Mouse (Mus musculus) limb, embryonic 14.5 days (tissue): ENCODE results near the gene Egfem1. TPM values are rescaled to one million over a fixed set of nuclear protein-coding genes. Genes with fewer than 3 reads are reported as not detected.

Source experiments
- ATAC-seq: fragments of 200-750 bp; cut with Nextera tagmentation; 2 replicates; pipeline ENCODE4 v1.8.0; 2017; ENCODE audit warnings: low read depth, moderate number of reproducible peaks, moderate TSS enrichment; ENCODE audit not compliant: low FRiP score
- DNase-seq: peaks from one replicate; pipeline ENCODE4 v3.0.0-alpha.2; 2015; ENCODE audit warnings: low spot score
- H3K27ac ChIP-seq: fragments of 300-500 bp; sonication (generic); replicated peaks from 2 replicates; pipeline ENCODE4 v1.5.1; 2014; ENCODE audit warnings: low read depth, mild to moderate bottlenecking, low read length, moderate library complexity, mixed read lengths
- H3K27me3 ChIP-seq: fragments of 300-500 bp; sonication (generic); 2 replicates; pipeline ENCODE4 v1.6.1; 2014; ENCODE audit warnings: low read length, mixed read lengths; ENCODE audit not compliant: control insufficient read depth, insufficient read depth
- H3K36me3 ChIP-seq: fragments of 300-500 bp; sonication (generic); 2 replicates; pipeline ENCODE4 v1.6.1; 2014; ENCODE audit warnings: mild to moderate bottlenecking, low read length, moderate library complexity, mixed read lengths; ENCODE audit not compliant: control insufficient read depth, insufficient read depth
- H3K4me1 ChIP-seq: fragments of 300-500 bp; sonication (generic); 2 replicates; pipeline ENCODE4 v1.6.1; 2014; ENCODE audit warnings: antibody characterized with exemption, low read length, mixed read lengths; ENCODE audit not compliant: control insufficient read depth, insufficient read depth
- H3K4me2 ChIP-seq: fragments of 300-500 bp; sonication (generic); replicated peaks from 2 replicates; pipeline ENCODE4 v1.6.1; 2014; ENCODE audit warnings: low read depth, mild to moderate bottlenecking, low read length, moderate library complexity; ENCODE audit not compliant: severe bottlenecking
- H3K4me3 ChIP-seq: fragments of 300-500 bp; sonication (generic); replicated peaks from 2 replicates; pipeline ENCODE4 v1.5.1; 2014; ENCODE audit warnings: low read length
- H3K9ac ChIP-seq: fragments of 300-500 bp; sonication (generic); 2 replicates; pipeline ENCODE4 v1.6.1; 2014; ENCODE audit warnings: mild to moderate bottlenecking, low read depth, low read length, moderate library complexity; ENCODE audit not compliant: severe bottlenecking
- H3K9me3 ChIP-seq: fragments of 300-500 bp; sonication (generic); 2 replicates; pipeline ENCODE4 v1.6.1; 2016; ENCODE audit warnings: low read length; ENCODE audit not compliant: control insufficient read depth
- POLR2A ChIP-seq: fragments of 200-500 bp; IDR thresholded peaks from 2 replicates; pipeline ENCODE4 v1.8.0; 2012; ENCODE audit warnings: inconsistent platforms, mild to moderate bottlenecking, moderate library complexity, borderline replicate concordance; ENCODE audit not compliant: insufficient read depth, insufficient read length; ENCODE audit errors: extremely low read depth
- WGBS: fragments of 180-500 bp; shearing (Covaris S2); extraction: QIAGEN DNeasy Blood & Tissue Kit; methylation state at CpG from one replicate; pipeline ENCODE4 v1.1.7; 2014; 5-methylcytosine and 5-hydroxymethylcytosine counted together
- polyA plus RNA-seq, 2 experiments: library from polyadenylated mRNA; depleted of rRNA in 1 of 2; stranded (reverse) in 1 of 2; unstranded in 1 of 2; fragments of >200 nt; fragmentation: Nextera tagmentation in 1 of 2; extraction: Ambion mirVana in 1 of 2; gene quantifications; 2 replicates each; pipeline versions ENCODE4 v1.2.1 to v1.2.3; 2012 to 2014

Egfem1 gene
- polyA plus RNA-seq, 2 experiments, result 4.5 to 8.5 TPM

DNA sequence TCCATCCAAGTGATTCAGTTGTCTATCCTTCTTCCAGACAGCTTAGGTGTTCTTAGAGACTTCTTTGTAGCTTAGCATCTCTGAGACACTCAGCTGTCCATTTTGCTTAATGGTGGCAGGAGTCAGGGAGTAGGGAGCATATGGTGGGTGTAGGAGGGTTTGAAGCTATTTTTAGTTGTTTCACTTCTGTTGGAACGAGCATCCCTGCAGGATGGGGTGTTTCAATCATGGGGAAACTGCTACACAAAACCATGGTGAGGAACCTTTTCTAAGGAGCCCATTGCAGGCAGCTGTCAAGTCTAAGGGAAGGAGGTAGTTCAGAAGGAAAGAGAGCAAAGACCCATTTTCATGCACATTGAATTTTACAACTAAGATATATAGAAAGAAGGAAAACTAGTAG lies 458.1 kb downstream of the Egfem1 start:
- Histone ChIP-seq H3K27ac (no peak overlapping the region), H3K4me2 (no peak overlapping the region), H3K27me3 (no peaks in the 10 kb centered on the region), H3K9ac (no peak overlapping the region), H3K9me3 (no peaks in the 10 kb centered on the region), H3K36me3 (no peaks in the 10 kb centered on the region), H3K4me3 (no peak overlapping the region), H3K4me1 (no peaks in the 10 kb centered on the region)
- DNase-seq (no peak), ATAC-seq (no peak)
- WGBS, result 51% methylated on average over 1 of the region's 1 CpGs
- no peak for TF ChIP-seq POLR2A

DNA sequence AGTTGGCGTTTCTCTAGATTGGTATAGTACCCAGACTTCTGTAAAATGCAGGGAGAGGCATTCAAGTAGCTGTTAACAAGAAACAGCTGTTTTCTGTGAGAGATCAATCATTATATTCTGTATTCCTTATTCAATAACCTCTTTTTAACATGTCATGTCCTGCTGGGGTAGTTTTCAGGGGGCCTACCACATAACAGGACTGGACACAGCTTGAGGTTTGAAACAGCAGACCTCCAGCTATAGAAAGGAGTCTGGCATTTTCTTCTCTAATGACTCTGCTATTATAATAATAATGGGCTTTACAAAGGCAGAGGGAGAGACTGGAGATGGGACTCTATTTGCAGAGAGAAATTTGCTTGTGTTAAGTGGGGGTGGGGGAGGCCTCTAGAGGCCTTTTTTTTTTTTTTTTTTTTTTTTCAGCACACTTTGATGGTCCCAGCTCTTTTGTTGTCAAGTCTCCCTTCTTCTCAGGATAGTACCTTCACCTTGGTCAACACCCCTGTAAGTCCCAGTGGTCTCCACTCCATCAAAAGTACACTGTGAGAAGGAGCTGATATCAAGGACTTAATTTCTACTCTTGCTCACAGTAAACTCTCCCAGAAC lies 459.8 kb downstream of the Egfem1 start:
- no peak overlapping the region for H3K9ac ChIP-seq
- no peaks in the 10 kb centered on the region for H3K27me3 ChIP-seq
- 5% methylated on average over 1 of the region's 1 CpGs for WGBS
- H3K4me3 ChIP-seq, result no peak overlapping the region
- no peaks in the 10 kb centered on the region for H3K9me3 ChIP-seq
- no peaks in the 10 kb centered on the region for H3K36me3 ChIP-seq
- ATAC-seq, result no peak
- H3K4me1 ChIP-seq, result no peaks in the 10 kb centered on the region
- no peak for TF ChIP-seq POLR2A
- no peak overlapping the region for H3K27ac ChIP-seq
- no peak for DNase-seq
- no peak overlapping the region for H3K4me2 ChIP-seq

DNA sequence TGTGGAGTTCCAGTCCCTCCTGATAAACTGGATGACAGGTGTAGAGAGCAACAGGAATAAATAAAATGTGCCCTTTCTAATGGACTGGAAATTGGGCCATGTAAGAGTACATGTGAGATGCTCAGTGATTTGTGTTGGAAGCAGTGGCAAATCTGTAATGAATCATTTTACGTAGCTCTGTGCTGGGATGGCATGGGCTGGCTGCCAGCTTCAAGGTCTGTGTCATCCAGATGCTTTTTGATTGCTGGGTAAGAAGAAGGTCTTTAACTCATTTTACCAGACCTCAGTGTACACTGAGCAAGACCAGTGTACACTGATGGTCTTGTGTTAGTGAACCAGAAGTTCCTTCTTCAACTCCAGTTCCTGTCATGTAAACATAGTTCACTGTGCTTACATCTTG lies 462.2 kb downstream of the Egfem1 start:
- TF ChIP-seq POLR2A, result no peak

DNA sequence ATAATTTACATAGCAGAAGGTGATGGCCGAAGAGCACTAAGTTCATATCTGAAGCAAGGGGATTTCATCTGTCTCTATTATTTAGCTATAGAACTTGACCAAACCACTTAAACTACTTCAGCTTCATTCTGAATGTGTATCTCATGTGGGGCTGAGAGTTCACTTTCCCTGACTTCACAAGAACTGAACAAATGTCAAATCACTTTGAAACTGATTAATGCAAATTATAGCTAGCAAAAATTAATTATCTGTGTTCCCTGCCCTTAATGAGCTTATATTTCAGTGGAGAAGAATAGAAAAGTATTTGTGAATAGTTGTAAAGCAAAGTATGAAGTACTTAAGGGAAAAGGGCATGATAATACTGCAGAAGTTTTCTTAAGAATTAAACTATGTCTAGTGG lies 481.3 kb downstream of the Egfem1 start:
- ATAC-seq (no peak), DNase-seq (no peak)
- Histone ChIP-seq H3K27ac (no peak overlapping the region), H3K36me3 (no peaks in the 10 kb centered on the region), H3K27me3 (no peaks in the 10 kb centered on the region), H3K9ac (no peak overlapping the region), H3K4me3 (no peak overlapping the region), H3K4me2 (no peak overlapping the region), H3K9me3 (no peaks in the 10 kb centered on the region), H3K4me1 (no peaks in the 10 kb centered on the region)
- TF ChIP-seq POLR2A, result no peak
- WGBS, result 93% methylated on average over 1 of the region's 1 CpGs

More for the DNA sequence above, 462.2 kb downstream of the Egfem1 start:
- Histone ChIP-seq H3K9ac (no peak overlapping the region), H3K27ac (no peak overlapping the region), H3K4me3 (no peak overlapping the region), H3K9me3 (no peaks in the 10 kb centered on the region), H3K4me2 (no peak overlapping the region), H3K27me3 (no peaks in the 10 kb centered on the region), H3K4me1 (no peaks in the 10 kb centered on the region), H3K36me3 (no peaks in the 10 kb centered on the region)
- ATAC-seq, result no peak
- WGBS, result 55% methylated on average over 1 of the region's 1 CpGs
- no peak for DNase-seq

DNA sequence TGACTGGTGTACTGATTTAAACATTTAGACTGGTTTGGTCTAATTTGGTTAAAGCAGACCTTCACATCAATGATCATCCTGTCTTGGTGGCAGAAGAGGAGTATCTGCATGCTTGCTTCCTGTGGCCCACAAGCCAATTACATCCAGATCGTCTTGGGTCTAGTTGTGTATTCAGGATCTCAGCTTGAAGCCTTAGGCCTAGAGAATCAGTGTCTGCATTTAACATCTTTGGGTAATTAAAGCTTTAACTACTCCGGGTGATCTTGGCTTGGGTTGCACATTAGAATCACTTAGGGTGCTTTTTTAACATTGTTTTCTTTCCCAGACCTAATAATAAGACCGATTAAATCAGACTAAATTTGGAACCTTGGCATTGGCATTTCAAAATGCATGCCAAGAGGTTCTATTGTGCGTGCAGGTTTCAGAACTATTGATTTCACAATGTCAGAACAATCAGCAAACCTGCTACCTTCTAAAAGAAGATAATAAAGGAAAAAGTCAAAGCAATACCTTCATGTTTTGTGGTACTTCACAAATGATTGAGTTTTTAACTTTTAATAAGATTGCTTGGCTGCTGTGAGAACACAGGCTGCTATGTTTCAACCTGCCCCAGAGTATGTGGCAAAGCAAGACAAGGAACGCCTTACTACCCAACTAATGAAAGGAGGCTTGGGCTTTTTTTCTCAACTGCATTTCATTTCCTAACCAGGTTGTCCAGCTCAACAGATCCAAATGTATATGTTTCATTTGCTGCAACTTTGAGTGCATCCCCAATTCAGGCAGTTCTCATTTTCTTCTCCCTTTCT lies 496.4 kb downstream of the Egfem1 start:
- WGBS, result 55% methylated on average over 5 of the region's 5 CpGs
- DNase-seq (no peak), ATAC-seq (no peak)
- Histone ChIP-seq H3K9me3 (no peaks in the 10 kb centered on the region), H3K4me1 (no peaks in the 10 kb centered on the region), H3K9ac (no peak overlapping the region), H3K27ac (no peak overlapping the region), H3K36me3 (no peaks in the 10 kb centered on the region), H3K4me3 (no peak overlapping the region), H3K27me3 (no peaks in the 10 kb centered on the region), H3K4me2 (no peak overlapping the region)
- TF ChIP-seq POLR2A, result no peak
